Mouse (Mus musculus) heart, embryonic 12.5 days (tissue): ENCODE measurements at regions not wholly inside any gene's neighbourhood (a gene's known extent, or its start where the extent isn't known, plus 50 kb on each side); places are given as distances from the start of the nearest gene placed in this dataset.

Source experiments
- ATAC-seq: fragments of 200-750 bp; cut with Nextera tagmentation; 2 replicates; pipeline ENCODE4 v1.8.0; 2017; ENCODE audit warnings: moderate TSS enrichment, moderate library complexity; ENCODE audit not compliant: insufficient number of reproducible peaks, low FRiP score
- H3K27ac ChIP-seq: fragments of 300-500 bp; sonication (generic); 2 replicates; pipeline ENCODE4 v1.5.1; 2016; ENCODE audit warnings: mild to moderate bottlenecking, moderate library complexity; ENCODE audit not compliant: poor library complexity, severe bottlenecking
- H3K27me3 ChIP-seq: fragments of 300-500 bp; sonication (generic); replicated peaks from 2 replicates; pipeline ENCODE4 v1.6.1; 2016; ENCODE audit warnings: mild to moderate bottlenecking, moderate library complexity
- H3K36me3 ChIP-seq: fragments of 300-500 bp; sonication (generic); 2 replicates; pipeline ENCODE4 v1.6.1; 2016; ENCODE audit warnings: mild to moderate bottlenecking, moderate library complexity
- H3K4me1 ChIP-seq: fragments of 300-500 bp; sonication (generic); replicated peaks from 2 replicates; pipeline ENCODE4 v1.6.1; 2016; ENCODE audit warnings: mild to moderate bottlenecking
- H3K4me2 ChIP-seq: fragments of 300-500 bp; sonication (generic); 2 replicates; pipeline ENCODE4 v1.6.1; 2016; ENCODE audit warnings: mild to moderate bottlenecking, moderate library complexity
- H3K4me3 ChIP-seq: fragments of 300-500 bp; sonication (generic); 2 replicates; pipeline ENCODE4 v1.5.1; 2016; ENCODE audit warnings: mild to moderate bottlenecking
- H3K9ac ChIP-seq: fragments of 300-500 bp; sonication (generic); 2 replicates; pipeline ENCODE4 v1.6.1; 2016; ENCODE audit warnings: mild to moderate bottlenecking, moderate library complexity
- H3K9me3 ChIP-seq: fragments of 300-500 bp; sonication (generic); replicated peaks from 2 replicates; pipeline ENCODE4 v1.6.1; 2016; ENCODE audit warnings: mild to moderate bottlenecking, moderate library complexity
- WGBS: fragments of 180-500 bp; shearing (Covaris S2); methylation state at CpG from one replicate; pipeline ENCODE4 v1.1.7; 2016; 5-methylcytosine and 5-hydroxymethylcytosine counted together

GRCm38 (mm10) chr9:30519231-30519630 lies 92.3 kb downstream of the Snx19 start:
- WGBS: 84% methylated on average over 1 of the region's 1 CpGs
- Histone ChIP-seq H3K4me2 (no peak overlapping the region), H3K4me1 (no peaks in the 10 kb centered on the region), H3K36me3 (no peaks in the 10 kb centered on the region), H3K4me3 (no peak overlapping the region), H3K9ac (no peak overlapping the region), H3K27me3 (no peaks in the 10 kb centered on the region), H3K9me3 (no peaks in the 10 kb centered on the region), H3K27ac (no peak overlapping the region)
- no peak for ATAC-seq
